In genomic region chr17:75087296-75087941, GRCm38 (mm10) we compare ENCODE assay signal across 7 mouse cellular contexts.
DNase-seq lines count a peak whose midpoint lies in the region; ATAC-seq lines count a peak whose summit lies in the region.

No protein-coding gene starts in this region.

- no peaks in the 10 kb centered on the region for H3K27me3 ChIP-seq in midbrain, embryonic 11.5 days (ENCODE audit: control insufficient read depth, insufficient read depth, low read length)
- H3K27me3 ChIP-seq in midbrain, embryonic 10.5 days (ENCODE audit: low read depth, poor library complexity, severe bottlenecking) = no peaks in the 10 kb centered on the region
- no peaks in the 10 kb centered on the region for H3K27me3 ChIP-seq in heart, embryonic 14.5 days (ENCODE audit: control insufficient read depth, insufficient read depth, low read length)
- H3K27me3 ChIP-seq in neural tube, embryonic 14.5 days (ENCODE audit: control insufficient read depth, insufficient read depth, low read length) = no peaks in the 10 kb centered on the region

- no peak for ATAC-seq in midbrain, embryonic 11.5 days (ENCODE audit: low FRiP score)
- peak; percentile 54; the same call in 1 of the 2 replicates for ATAC-seq in heart, embryonic 14.5 days (ENCODE audit: insufficient number of reproducible peaks, insufficient read depth, low FRiP score, low read depth)
- peak; percentile 65 for ATAC-seq in neural tube, embryonic 14.5 days (ENCODE audit: low read depth)

- whole genome bisulfite sequencing in midbrain, embryonic 11.5 days = 61% methylated on average over 10 of the region's 10 CpGs
- WGBS in midbrain, embryonic 10.5 days = 60% methylated on average over 10 of the region's 10 CpGs
- WGBS in heart, embryonic 14.5 days = 21% methylated on average over 10 of the region's 10 CpGs
- 34% methylated on average over 10 of the region's 10 CpGs for WGBS in neural tube, embryonic 14.5 days

- H3K4me1 ChIP-seq in midbrain, embryonic 11.5 days (ENCODE audit: control insufficient read depth, insufficient read depth, low read length) = 0 out of 2 replicates have a peak, but pooled peaks cover 3% of the 10 kb centered on the region
- H3K4me1 ChIP-seq in midbrain, embryonic 10.5 days = peaks cover 3% of the 10 kb centered on the region
- H3K4me1 ChIP-seq in heart, embryonic 14.5 days (ENCODE audit: control insufficient read depth in 2 of 2, insufficient read depth in 2 of 2, low read length in 2 of 2) = peaks cover 6 to 30% of the 10 kb centered on the region in 2 experiments
- no peaks in the 10 kb centered on the region for H3K4me1 ChIP-seq in neural tube, embryonic 14.5 days (ENCODE audit: control insufficient read depth, insufficient read depth, low read length)

- H3K9me3 ChIP-seq in midbrain, embryonic 11.5 days (ENCODE audit: control insufficient read depth, low read length) = no peaks in the 10 kb centered on the region
- H3K9me3 ChIP-seq in midbrain, embryonic 10.5 days (replicated peaks) = no peaks in the 10 kb centered on the region
- no peaks in the 10 kb centered on the region for H3K9me3 ChIP-seq in heart, embryonic 14.5 days (ENCODE audit: control insufficient read depth, low read length)
- no peaks in the 10 kb centered on the region for H3K9me3 ChIP-seq in neural tube, embryonic 14.5 days (ENCODE audit: control insufficient read depth, low read length)

- H3K4me2 ChIP-seq in midbrain, embryonic 11.5 days = no peak overlapping the region
- peak overlapping the region; percentile 38 for H3K4me2 ChIP-seq in heart, embryonic 14.5 days (ENCODE audit: low read length)
- no peak overlapping the region for H3K4me2 ChIP-seq in neural tube, embryonic 14.5 days (ENCODE audit: low read depth, low read length)

- H3K27ac ChIP-seq in midbrain, embryonic 11.5 days (ENCODE audit: low read depth, low read length) = no peak overlapping the region
- H3K27ac ChIP-seq in midbrain, embryonic 10.5 days (replicated peaks) = no peak overlapping the region
- H3K27ac ChIP-seq in heart, embryonic 14.5 days (replicated peaks in 1 of 2; ENCODE audit: control insufficient read depth in 1 of 2, insufficient read depth in 1 of 2, low read depth in 2 of 2, low read length in 2 of 2) = peak overlapping the region; percentile 41 to 79
- H3K27ac ChIP-seq in neural tube, embryonic 14.5 days (ENCODE audit: low read depth, low read length) = no peak overlapping the region

- peak; percentile 88 for DNase-seq in midbrain, embryonic 11.5 days (ENCODE audit: low spot score, missing footprints)
- DNase-seq in midbrain, embryonic 10.5 days (ENCODE audit: low spot score) = no peak
- peak; percentile 69 for DNase-seq in embryo, embryonic 10 days (ENCODE audit: low spot score)
- DNase-seq in left cerebral cortex, adult 9 months (ENCODE audit: low spot score in 2 of 2) = peak; percentile 10 to 39
- DNase-seq in natural killer cell, adult 2 months (ENCODE audit: low spot score in 2 of 2) = no peak

- no peaks in the 10 kb centered on the region for H3K36me3 ChIP-seq in midbrain, embryonic 11.5 days (ENCODE audit: control insufficient read depth, insufficient read depth, low read length)
- no peaks in the 10 kb centered on the region for H3K36me3 ChIP-seq in midbrain, embryonic 10.5 days
- no peaks in the 10 kb centered on the region for H3K36me3 ChIP-seq in heart, embryonic 14.5 days (ENCODE audit: control insufficient read depth, insufficient read depth, low read length)
- H3K36me3 ChIP-seq in neural tube, embryonic 14.5 days (ENCODE audit: control insufficient read depth, insufficient read depth, low read length) = no peaks in the 10 kb centered on the region

- no peak overlapping the region for H3K9ac ChIP-seq in midbrain, embryonic 11.5 days (ENCODE audit: low read length)
- no peak overlapping the region for H3K9ac ChIP-seq in heart, embryonic 14.5 days (ENCODE audit: low read length)
- no peak overlapping the region for H3K9ac ChIP-seq in neural tube, embryonic 14.5 days (replicated peaks; ENCODE audit: low read depth, low read length)

- H3K4me3 ChIP-seq in midbrain, embryonic 11.5 days (ENCODE audit: low read depth, low read length) = no peak overlapping the region
- H3K4me3 ChIP-seq in midbrain, embryonic 10.5 days = no peak overlapping the region
- H3K4me3 ChIP-seq in heart, embryonic 14.5 days (ENCODE audit: control insufficient read depth in 1 of 2, insufficient read depth in 1 of 2, low read depth in 1 of 2, low read length in 2 of 2) = no peak overlapping the region
- no peak overlapping the region for H3K4me3 ChIP-seq in neural tube, embryonic 14.5 days (ENCODE audit: low read depth, low read length)

Comparison
In these comparisons a context has a peak if more than half of its experiments do, and no peak if none do; other contexts are left out.
1. DNase-seq: peak in midbrain, embryonic 11.5 days (single experiment), embryo, embryonic 10 days (single experiment) and left cerebral cortex, adult 9 months (2 of 2); none in midbrain, embryonic 10.5 days (single experiment) and natural killer cell, adult 2 months (0 of 2).
2. H3K27ac ChIP-seq: peak in heart, embryonic 14.5 days (2 of 2); none in midbrain, embryonic 11.5 days (single experiment), midbrain, embryonic 10.5 days (single experiment) and neural tube, embryonic 14.5 days (single experiment).